Mouse (Mus musculus) thymus, adult 2 months (tissue): Measurements from ENCODE around the gene Slc41a3.

ENCODE experiments used
- CTCF ChIP-seq: fragments of 200-500 bp; IDR thresholded peaks from 2 replicates; pipeline ENCODE4 v1.5.1; 2012; ENCODE audit warnings: mild to moderate bottlenecking, control low read depth, low read length, moderate library complexity, borderline replicate concordance; ENCODE audit not compliant: control insufficient read depth, poor library complexity, insufficient read depth; ENCODE audit errors: extremely low read depth
- POLR2A ChIP-seq: fragments of 200-500 bp; IDR thresholded peaks from 2 replicates; pipeline ENCODE4 v1.6.1; 2012; ENCODE audit warnings: mild to moderate bottlenecking, low read length, control low read depth, moderate library complexity; ENCODE audit not compliant: control insufficient read depth, poor library complexity, insufficient read depth; ENCODE audit errors: extremely low read depth

GRCm38 (mm10) chr6:90565357-90566215 is 38.9 kb upstream of the Slc41a3 start:
- TF ChIP-seq CTCF (no peak), POLR2A (no peak)
